Mouse (Mus musculus) cortical plate, adult 2 months (tissue): ENCODE results near the gene Pbld1.

ENCODE experiments used
- CTCF ChIP-seq: fragments of 200-500 bp; IDR thresholded peaks from 2 replicates; pipeline ENCODE4 v1.5.1; 2011; ENCODE audit warnings: mild to moderate bottlenecking, control low read depth, low read length; ENCODE audit not compliant: insufficient read depth; ENCODE audit errors: extremely low read depth
- POLR2A ChIP-seq: fragments of 200-500 bp; IDR thresholded peaks from 2 replicates; pipeline ENCODE4 v1.6.1; 2011; ENCODE audit warnings: mild to moderate bottlenecking, low read length, control low read depth; ENCODE audit not compliant: insufficient read depth; ENCODE audit errors: extremely low read depth

DNA sequence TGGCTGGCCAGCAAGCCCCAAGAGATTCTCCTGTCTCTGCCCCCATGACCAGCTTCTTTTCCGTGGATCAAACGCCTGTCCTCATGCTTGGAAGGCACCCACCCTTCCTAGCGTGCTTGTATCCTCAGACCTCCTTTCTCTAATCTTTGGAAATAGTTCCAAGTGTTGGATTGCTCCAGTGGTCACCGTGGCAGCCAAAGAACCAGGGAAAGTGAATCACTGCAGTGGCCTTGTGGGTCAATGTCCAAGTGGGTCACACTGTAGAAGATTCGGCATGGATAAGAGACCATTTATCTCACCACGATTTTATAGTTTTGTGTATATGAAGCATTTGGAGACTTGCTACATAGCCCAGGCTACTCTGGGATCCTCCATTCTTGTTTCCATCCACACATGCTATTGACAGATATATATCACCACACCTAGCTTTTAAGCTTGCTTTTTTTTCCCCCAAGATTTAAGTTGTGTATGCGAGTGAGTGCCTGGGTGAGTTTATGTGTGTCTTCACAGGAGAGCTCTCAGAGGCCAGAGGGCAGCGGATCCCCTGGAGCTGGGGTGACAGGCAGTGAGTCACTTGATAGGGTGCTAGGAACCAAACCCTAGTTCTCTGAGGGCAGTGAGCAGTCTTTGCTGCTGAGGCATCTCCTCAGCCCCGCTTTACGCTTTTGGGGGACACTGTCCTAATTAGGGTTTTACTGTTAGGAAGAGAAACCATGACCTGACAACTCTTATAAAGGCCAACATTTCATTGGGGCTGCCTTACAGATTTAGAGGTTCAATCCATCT lies 32.4 kb upstream of the Pbld1 start:
- TF ChIP-seq CTCF, result no peak
- no peak for TF ChIP-seq POLR2A
